Mouse (Mus musculus) bone marrow, adult 2 months (tissue): ENCODE results near the gene Gm826. TPM values are rescaled to one million over a fixed set of nuclear protein-coding genes. Genes with fewer than 3 reads are reported as not detected.

Experiments used
- H3K27ac ChIP-seq: fragments of 200-500 bp; 2 replicates; pipeline ENCODE4 v1.5.1; 2012; ENCODE audit warnings: low read depth, mild to moderate bottlenecking, control low read depth, inconsistent platforms, low read length; ENCODE audit not compliant: control insufficient read depth, poor library complexity, insufficient read depth
- H3K4me1 ChIP-seq: fragments of 200-500 bp; 2 replicates; pipeline ENCODE4 v1.6.1; 2011; ENCODE audit warnings: low read length; ENCODE audit not compliant: control insufficient read depth, insufficient read depth
- H3K4me3 ChIP-seq: fragments of 200-500 bp; replicated peaks from 2 replicates; pipeline ENCODE3; 2011; ENCODE audit warnings: mild to moderate bottlenecking, low read depth, low read length, control low read depth; ENCODE audit not compliant: control insufficient read depth
- CTCF ChIP-seq: fragments of 200-500 bp; IDR thresholded peaks from 2 replicates; pipeline ENCODE4 v1.5.1; 2011; ENCODE audit warnings: low read length, control low read depth; ENCODE audit not compliant: control insufficient read depth, insufficient read depth
- POLR2A ChIP-seq: fragments of 200-500 bp; IDR thresholded peaks from 2 replicates; pipeline ENCODE4 v1.6.1; 2011; ENCODE audit warnings: low read depth, mild to moderate bottlenecking, control low read depth, low read length, borderline replicate concordance; ENCODE audit not compliant: control insufficient read depth
- WGBS: fragments of 180-500 bp; shearing (Covaris S2); methylation state at CpG from one replicate; pipeline ENCODE4 v1.1.7; 2018; 5-methylcytosine and 5-hydroxymethylcytosine counted together
- polyA plus RNA-seq: library from polyadenylated mRNA; stranded (reverse); fragments of >200 nt; gene quantifications from 2 replicates; pipeline ENCODE4 v1.2.4, GENCODE M21; 2011; ENCODE audit warnings: low replicate concordance; ENCODE audit not compliant: missing spikeins, insufficient read depth, insufficient read length

Gene Gm826
- polyA plus RNA-seq, 1 experiment = not detected

DNA sequence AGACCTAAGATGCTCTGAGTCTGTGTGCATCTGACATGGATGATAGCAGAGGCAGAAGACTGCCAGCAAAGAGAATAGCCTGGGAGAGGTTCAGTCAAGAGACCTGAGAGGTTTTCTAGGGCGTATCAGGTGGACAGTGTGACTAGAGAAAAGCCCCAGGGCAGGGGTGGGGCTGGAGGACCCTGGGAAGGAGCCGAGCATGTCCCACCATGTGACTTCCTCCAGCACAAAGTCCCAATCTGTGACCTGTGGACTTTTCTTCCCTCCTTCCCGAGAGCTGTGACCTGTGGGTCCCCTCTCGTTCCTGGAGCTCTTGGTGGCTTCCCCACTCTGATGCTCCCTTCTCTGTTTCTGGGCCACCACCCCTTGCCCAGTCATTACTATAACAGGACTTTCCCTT, 6.2 kb upstream of the Gm826 start:
- no peak overlapping the region for H3K4me3 ChIP-seq
- peaks cover under 1% of the 10 kb centered on the region; the same call in 1 of the 2 replicates for H3K4me1 ChIP-seq
- TF ChIP-seq CTCF (no peak), POLR2A (no peak)
- H3K27ac ChIP-seq = no peak overlapping the region
- WGBS = 68% methylated on average over 4 of the region's 4 CpGs

DNA sequence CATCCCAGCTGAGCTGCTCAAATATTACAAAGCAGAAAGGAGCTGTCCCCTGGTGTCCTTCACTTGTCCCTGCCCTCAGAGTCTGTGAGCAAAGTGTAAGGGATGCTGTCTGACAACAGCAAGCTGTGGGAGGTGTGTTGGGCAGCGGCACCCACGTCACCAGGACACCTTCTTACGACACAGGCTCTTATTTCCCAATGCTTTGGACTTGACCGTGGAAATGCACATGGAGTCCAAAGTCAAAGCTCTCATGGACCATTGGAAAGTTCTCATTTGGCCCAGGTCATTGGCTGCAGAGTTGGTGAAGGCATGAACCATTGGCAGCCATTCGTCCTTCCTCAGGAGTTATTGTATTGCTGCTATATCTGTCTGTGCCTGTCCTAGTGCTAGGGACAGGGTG, 5.6 kb upstream of the Gm826 start:
- WGBS = 81% methylated on average over 5 of the region's 5 CpGs
- Histone ChIP-seq H3K27ac (no peak overlapping the region), H3K4me3 (no peak overlapping the region), H3K4me1 (peaks cover 1% of the 10 kb centered on the region; the same call in 1 of the 2 replicates)
- no peak for TF ChIP-seq POLR2A
- TF ChIP-seq CTCF = no peak

DNA sequence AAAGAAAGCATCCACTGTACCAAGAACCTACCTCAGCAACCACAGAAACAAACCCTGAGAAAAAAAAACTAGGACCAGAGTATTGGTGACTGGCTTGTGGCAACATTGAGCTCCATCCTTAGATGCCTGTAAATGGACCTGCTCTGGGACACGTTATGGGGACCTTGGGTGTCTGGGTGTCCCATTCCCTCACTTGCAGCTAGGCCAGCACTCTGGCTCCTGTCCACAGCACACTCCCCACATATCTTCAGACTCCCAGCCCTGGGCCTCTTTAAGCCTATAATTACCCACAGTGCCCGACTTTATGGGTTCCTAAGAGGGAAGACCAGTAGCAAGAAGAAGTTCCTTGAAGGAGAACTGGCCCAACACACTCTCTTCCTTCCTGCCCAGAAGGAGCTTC, 2.1 kb upstream of the Gm826 start:
- Histone ChIP-seq H3K27ac (no peak overlapping the region), H3K4me3 (no peak overlapping the region), H3K4me1 (peaks cover 1% of the 10 kb centered on the region; the same call in 1 of the 2 replicates)
- TF ChIP-seq CTCF = no peak
- TF ChIP-seq POLR2A = no peak
- 36% methylated on average over 2 of the region's 2 CpGs for WGBS

DNA sequence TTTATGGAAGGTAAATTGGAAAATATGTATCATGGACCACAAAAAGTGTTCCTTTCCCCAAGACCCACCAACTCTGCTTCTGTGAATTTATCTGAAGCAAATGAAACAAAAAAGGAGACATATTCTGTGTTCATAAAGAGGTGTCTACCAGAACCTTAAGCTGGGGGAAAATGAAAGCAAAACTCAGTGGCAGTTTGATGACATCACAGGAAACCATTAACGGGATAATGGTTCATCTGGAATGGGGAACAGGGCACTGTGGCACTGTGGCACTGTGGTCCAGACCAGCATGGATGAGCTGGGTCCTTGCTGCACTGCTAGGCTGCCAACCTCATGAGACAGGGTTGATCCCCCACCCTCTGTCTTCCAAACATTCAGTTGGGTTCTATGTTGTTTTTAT, 1.1 kb upstream of the Gm826 start:
- no peak overlapping the region for H3K27ac ChIP-seq
- 0% methylated on average over 1 of the region's 1 CpGs for WGBS
- H3K4me1 ChIP-seq = peaks cover 1% of the 10 kb centered on the region; the same call in 1 of the 2 replicates
- H3K4me3 ChIP-seq = no peak overlapping the region
- TF ChIP-seq CTCF (no peak), POLR2A (no peak)

DNA sequence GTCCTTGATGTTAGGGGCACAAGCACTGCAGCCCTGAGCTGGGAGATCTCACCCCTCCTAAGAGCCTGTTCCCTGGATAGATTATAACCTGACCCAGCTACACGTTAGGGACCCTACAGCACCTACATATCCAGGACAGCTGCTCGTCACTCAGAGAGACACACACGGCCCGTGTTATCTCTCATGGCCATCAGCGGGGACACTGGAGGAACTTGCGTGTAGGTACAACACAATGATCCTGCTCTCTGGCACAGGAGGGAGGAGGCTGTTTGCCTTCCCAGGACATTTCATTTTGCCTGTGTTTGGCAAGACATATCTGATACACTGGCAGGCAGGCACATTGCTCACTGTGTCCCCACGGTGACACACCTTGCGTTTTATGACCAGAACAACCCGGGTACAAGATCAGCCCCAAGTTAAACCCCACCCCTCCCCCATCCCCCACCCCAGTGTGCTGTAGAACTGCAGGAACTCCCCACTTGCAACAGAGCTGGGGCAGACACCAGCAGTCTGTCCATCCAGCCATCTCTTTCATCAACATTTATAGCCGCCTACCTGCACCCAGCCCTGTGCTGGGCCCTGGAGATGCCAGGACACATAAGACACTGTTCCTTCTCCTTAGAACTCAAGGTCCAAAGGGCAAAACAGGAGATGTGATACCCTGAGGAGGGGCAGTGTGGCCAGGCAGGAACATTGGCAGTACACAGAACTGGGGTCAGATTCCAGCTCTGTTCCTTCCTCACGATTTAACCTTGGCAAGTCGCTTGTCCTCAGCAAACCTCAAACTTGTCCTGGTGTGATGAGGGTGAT, 1.2 kb downstream of the Gm826 start:
- H3K27ac ChIP-seq = no peak overlapping the region
- H3K4me1 ChIP-seq = peaks cover 1% of the 10 kb centered on the region; the same call in 1 of the 2 replicates
- TF ChIP-seq POLR2A (no peak), CTCF (no peak)
- WGBS = 80% methylated on average over 12 of the region's 12 CpGs
- no peak overlapping the region for H3K4me3 ChIP-seq

DNA sequence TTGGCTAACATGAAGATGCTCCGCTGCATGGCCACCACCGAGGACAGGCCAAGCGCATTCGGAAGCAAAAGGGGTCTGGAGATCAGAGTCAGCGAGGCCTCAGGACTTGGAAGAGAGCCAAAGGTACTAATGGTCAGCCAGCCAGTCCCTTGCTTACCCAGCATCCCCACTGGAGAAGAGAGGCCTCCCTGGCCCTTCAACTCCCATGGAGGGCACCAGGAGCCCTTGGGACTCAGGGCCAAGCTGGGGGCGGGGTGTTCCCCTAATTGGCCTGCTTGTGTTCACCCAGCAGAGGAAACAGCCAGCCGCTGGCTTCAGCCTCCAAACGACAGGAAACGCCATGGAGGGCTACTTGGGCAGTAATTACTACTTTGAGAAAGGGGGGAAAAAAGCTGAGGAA, 5.1 kb downstream of the Gm826 start:
- no peak for TF ChIP-seq CTCF
- no peak for TF ChIP-seq POLR2A
- Histone ChIP-seq H3K4me3 (no peak overlapping the region), H3K27ac (no peak overlapping the region), H3K4me1 (no peaks in the 10 kb centered on the region)
- WGBS = 42% methylated on average over 9 of the region's 9 CpGs

DNA sequence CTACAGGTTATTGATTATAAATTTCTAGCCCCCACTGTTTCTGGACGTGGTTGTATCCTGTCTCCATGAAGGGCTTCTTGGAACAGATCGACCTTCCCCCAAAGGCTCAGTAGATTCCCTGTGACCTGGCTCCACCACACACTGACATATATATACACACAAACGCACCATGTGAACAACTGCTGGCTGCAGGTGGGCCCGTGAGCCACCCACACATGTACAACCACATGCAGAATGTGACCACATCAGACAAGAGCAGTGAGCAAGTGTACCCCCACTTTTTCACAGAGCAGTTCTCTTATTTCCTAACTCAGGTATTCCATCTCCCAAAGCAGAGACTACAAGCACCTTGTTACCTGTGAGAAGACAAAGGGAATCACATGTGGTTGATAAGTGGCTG, 6.2 kb downstream of the Gm826 start:
- no peak overlapping the region for H3K27ac ChIP-seq
- no peak overlapping the region for H3K4me3 ChIP-seq
- no peaks in the 10 kb centered on the region for H3K4me1 ChIP-seq
- WGBS = 72% methylated on average over 4 of the region's 4 CpGs
- TF ChIP-seq CTCF (no peak), POLR2A (no peak)

DNA sequence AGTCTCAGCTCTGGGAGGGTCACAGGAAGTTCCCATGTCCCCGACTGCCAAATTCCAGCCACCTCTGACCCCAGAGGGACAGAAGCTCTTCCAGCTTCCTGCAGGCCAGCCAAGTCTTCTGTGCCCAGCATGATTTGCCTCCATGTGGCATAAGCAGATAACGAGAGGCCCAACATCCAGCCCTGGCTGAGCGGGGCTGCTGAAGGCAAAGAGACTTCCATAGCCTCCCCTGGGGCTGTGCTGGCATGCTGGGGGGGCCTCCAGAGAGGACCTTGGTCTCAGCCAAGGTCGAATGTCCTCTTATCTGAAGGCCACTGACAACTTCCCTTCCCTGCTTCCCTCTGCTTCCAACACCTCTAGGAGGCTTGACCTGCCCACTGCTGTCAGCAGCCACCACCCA, 6.8 kb downstream of the Gm826 start:
- no peak for TF ChIP-seq CTCF
- TF ChIP-seq POLR2A = no peak
- Histone ChIP-seq H3K4me3 (no peak overlapping the region), H3K27ac (no peak overlapping the region), H3K4me1 (no peaks in the 10 kb centered on the region)
- WGBS = 25% methylated on average over 4 of the region's 4 CpGs
